Mouse (Mus musculus): ENCODE results near the gene Armh4.

- TF ChIP-seq GATA1 (IDR thresholded peaks at IDR 0.05; ENCODE audit: borderline replicate concordance, low read length): no peak
- no peak for TF ChIP-seq FLI1 (IDR thresholded peaks at IDR 0.05; ENCODE audit: low read length)
Measured at GRCm38 (mm10) chr14:49721281-49721680, 61.9 kb downstream of the Armh4 start.

Measured in megakaryocyte, embryonic 14.5 days (primary cell).